Mouse (Mus musculus) heart, postnatal 0 days (tissue): Measurements from ENCODE around the gene Ptprn2.

ENCODE experiments used
- CTCF ChIP-seq: IDR thresholded peaks from 2 replicates; pipeline ENCODE4 v1.5.1; 2016; ENCODE audit warnings: antibody characterized with exemption, control low read depth, low read depth
- EP300 ChIP-seq: IDR thresholded peaks from 2 replicates; pipeline ENCODE4 v1.6.1; 2016; ENCODE audit warnings: antibody characterized with exemption, low read depth

DNA sequence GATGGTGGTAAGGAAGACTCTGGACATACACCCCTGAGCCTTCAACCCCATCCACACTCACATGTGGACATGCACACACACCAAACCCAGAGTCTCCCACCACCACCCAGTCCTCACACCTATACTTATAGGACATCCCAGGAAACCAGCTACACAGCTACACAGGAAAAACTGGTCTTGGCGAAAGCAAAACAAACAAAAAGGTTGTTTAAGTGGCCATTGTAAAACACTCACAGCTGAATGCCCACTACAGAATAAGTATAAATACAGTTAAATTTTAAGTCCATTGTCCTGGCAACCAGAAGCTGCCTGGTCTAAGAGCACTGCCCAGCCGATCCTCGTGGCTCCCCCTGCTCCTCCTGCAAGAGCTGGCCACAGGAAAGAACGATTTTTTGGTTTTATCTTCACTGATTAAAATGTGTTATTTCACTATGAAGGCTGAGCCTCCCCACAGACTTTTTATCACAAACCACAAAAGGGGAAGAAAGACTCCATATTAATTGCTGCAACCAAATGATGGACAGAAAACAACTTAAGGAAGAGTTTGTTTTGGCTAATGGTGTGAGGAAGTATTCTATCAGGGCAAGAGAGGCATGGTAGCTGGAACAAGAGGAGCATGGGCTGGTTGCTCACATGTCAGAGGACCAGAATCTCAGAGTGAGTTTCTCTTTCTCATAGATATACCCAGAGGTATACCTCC, 722.1 kb downstream of the Ptprn2 start:
- TF ChIP-seq CTCF (no peak), EP300 (no peak)
